Mouse (Mus musculus) hindbrain, embryonic 10.5 days (tissue): ENCODE measurements at regions not wholly inside any gene's neighbourhood (a gene's known extent, or its start where the extent isn't known, plus 50 kb on each side); places are given as distances from the start of the nearest gene placed in this dataset.

Source experiments
- DNase-seq: peaks from one replicate; pipeline ENCODE4 v3.0.0-alpha.2; 2017; ENCODE audit warnings: low spot score
- H3K27ac ChIP-seq: fragments of 300-500 bp; sonication (generic); 2 replicates; pipeline ENCODE4 v1.5.1; 2016; ENCODE audit warnings: mild to moderate bottlenecking, moderate library complexity
- H3K27me3 ChIP-seq: fragments of 300-500 bp; sonication (generic); 2 replicates; pipeline ENCODE4 v1.6.1; 2016; ENCODE audit warnings: mild to moderate bottlenecking; ENCODE audit not compliant: poor library complexity, insufficient read depth, severe bottlenecking
- H3K36me3 ChIP-seq: fragments of 300-500 bp; sonication (generic); 2 replicates; pipeline ENCODE4 v1.6.1; 2016; ENCODE audit warnings: mild to moderate bottlenecking, moderate library complexity
- H3K4me1 ChIP-seq: fragments of 300-500 bp; sonication (generic); replicated peaks from 2 replicates; pipeline ENCODE4 v1.6.1; 2016; ENCODE audit warnings: mild to moderate bottlenecking
- H3K4me3 ChIP-seq: fragments of 300-500 bp; sonication (generic); 2 replicates; pipeline ENCODE4 v1.5.1; 2016; ENCODE audit warnings: mild to moderate bottlenecking, moderate library complexity
- H3K9me3 ChIP-seq: fragments of 300-500 bp; sonication (generic); 2 replicates; pipeline ENCODE4 v1.6.1; 2016; ENCODE audit warnings: mild to moderate bottlenecking, moderate library complexity
- WGBS: fragments of 180-500 bp; shearing (Covaris S2); methylation state at CpG from one replicate; pipeline ENCODE4 v1.1.7; 2016; 5-methylcytosine and 5-hydroxymethylcytosine counted together

DNA sequence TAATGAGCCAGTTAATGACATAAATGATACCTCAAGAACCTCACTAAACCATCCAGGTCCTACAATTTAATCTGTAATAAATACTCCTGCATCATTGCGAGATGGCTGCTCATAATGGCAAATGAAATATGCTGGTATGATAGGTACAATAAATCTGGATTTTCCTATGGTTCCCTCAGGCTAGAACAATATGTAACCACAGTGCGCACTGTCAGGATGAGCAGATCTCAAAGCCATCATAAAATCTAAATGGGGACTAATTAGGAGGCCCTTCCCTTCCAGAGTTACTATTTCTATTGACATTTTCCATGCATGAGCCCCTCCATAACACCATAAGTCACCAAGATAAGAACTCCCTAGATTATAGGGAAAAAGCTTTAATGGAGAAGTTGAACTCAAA, 379.8 kb downstream of the Gpd2 start:
- peak overlapping the region; percentile 82 for H3K27ac ChIP-seq
- no peaks in the 10 kb centered on the region for H3K9me3 ChIP-seq
- no peak for DNase-seq
- H3K27me3 ChIP-seq: 0 out of 2 replicates have a peak, but pooled peaks cover 4% of the 10 kb centered on the region
- WGBS: 92% methylated on average over 2 of the region's 2 CpGs
- no peaks in the 10 kb centered on the region for H3K36me3 ChIP-seq
- peaks cover 33% of the 10 kb centered on the region for H3K4me1 ChIP-seq
- H3K4me3 ChIP-seq: peak overlapping the region; percentile 50

DNA sequence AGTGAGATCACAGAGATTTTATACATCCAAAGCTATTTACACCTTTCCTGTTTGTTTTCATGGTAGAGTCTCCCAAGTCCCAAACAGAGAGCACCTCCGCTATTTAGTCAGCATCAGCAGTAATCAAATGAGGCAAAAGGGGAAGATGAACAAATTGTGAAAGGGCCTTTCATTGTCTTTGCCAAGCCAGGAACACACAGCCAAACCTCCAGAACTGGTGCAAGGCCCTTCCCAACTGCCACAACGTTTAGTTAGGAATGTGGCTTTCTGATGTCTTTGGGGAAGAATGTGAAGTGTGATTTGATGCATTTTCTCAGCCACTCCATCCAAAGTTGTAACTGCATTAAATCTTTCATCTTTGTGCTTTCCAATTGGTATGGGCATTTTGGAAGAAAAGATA, 353.6 kb upstream of the Galnt5 start:
- Histone ChIP-seq H3K9me3 (no peaks in the 10 kb centered on the region), H3K36me3 (no peaks in the 10 kb centered on the region), H3K4me3 (no peak overlapping the region), H3K27me3 (no peaks in the 10 kb centered on the region), H3K27ac (no peak overlapping the region), H3K4me1 (no peaks in the 10 kb centered on the region)
- WGBS: 67% methylated on average over 2 of the region's 2 CpGs
- DNase-seq: no peak

GRCm38 (mm10) chr2:57644541-57644940, 353.1 kb upstream of the Galnt5 start:
- no peak for DNase-seq
- no peaks in the 10 kb centered on the region for H3K4me1 ChIP-seq
- H3K36me3 ChIP-seq: no peaks in the 10 kb centered on the region
- H3K27ac ChIP-seq: no peak overlapping the region
- WGBS: 88% methylated on average over 2 of the region's 2 CpGs
- no peaks in the 10 kb centered on the region for H3K9me3 ChIP-seq
- H3K27me3 ChIP-seq: no peaks in the 10 kb centered on the region
- no peak overlapping the region for H3K4me3 ChIP-seq

DNA sequence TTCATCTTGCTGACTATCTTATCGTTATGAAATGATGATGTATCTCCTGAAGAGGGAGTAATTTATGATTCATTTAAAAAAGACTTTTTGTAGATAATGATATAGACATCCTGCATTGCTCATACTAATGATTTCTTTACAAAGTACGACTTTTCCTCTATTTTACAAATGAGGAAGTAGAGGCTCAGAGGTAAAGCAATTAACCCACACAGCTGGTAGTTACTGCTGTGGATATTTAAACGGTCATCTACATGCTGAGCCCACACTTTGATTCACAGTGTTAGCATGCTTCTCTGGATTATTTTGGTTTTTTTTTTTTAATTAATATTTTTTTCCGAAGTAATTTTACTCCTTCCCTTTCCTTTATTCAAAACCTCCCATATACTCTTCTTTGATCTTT, 348.7 kb upstream of the Galnt5 start:
- Histone ChIP-seq H3K27me3 (no peaks in the 10 kb centered on the region), H3K36me3 (no peaks in the 10 kb centered on the region), H3K9me3 (no peaks in the 10 kb centered on the region), H3K27ac (no peak overlapping the region), H3K4me1 (no peaks in the 10 kb centered on the region), H3K4me3 (no peak overlapping the region)
- DNase-seq: no peak
- 82% methylated on average over 4 of the region's 4 CpGs for WGBS

GRCm38 (mm10) chr2:57657409-57657808, 340.3 kb upstream of the Galnt5 start:
- Histone ChIP-seq H3K36me3 (no peaks in the 10 kb centered on the region), H3K27me3 (no peaks in the 10 kb centered on the region), H3K9me3 (no peaks in the 10 kb centered on the region), H3K27ac (no peak overlapping the region), H3K4me3 (no peak overlapping the region), H3K4me1 (no peaks in the 10 kb centered on the region)
- WGBS: 87% methylated on average over 4 of the region's 4 CpGs
- DNase-seq: no peak

- WGBS: 96% methylated on average over 1 of the region's 1 CpGs
- H3K4me1 ChIP-seq: no peaks in the 10 kb centered on the region
- no peak for DNase-seq
- no peak overlapping the region for H3K27ac ChIP-seq
- no peaks in the 10 kb centered on the region for H3K27me3 ChIP-seq
- H3K4me3 ChIP-seq: no peak overlapping the region
- no peaks in the 10 kb centered on the region for H3K36me3 ChIP-seq
- H3K9me3 ChIP-seq: no peaks in the 10 kb centered on the region
These were observed 335.8 kb upstream of the Galnt5 start for GRCm38 (mm10) chr2:57661838-57662237.

- H3K4me3 ChIP-seq: no peak overlapping the region
- no peak overlapping the region for H3K27ac ChIP-seq
- H3K27me3 ChIP-seq: no peaks in the 10 kb centered on the region
- 72% methylated on average over 3 of the region's 3 CpGs for WGBS
- no peaks in the 10 kb centered on the region for H3K36me3 ChIP-seq
- no peak for DNase-seq
- H3K4me1 ChIP-seq: no peaks in the 10 kb centered on the region
- H3K9me3 ChIP-seq: no peaks in the 10 kb centered on the region
These were observed 325.6 kb upstream of the Galnt5 start for GRCm38 (mm10) chr2:57672007-57672643.

DNA sequence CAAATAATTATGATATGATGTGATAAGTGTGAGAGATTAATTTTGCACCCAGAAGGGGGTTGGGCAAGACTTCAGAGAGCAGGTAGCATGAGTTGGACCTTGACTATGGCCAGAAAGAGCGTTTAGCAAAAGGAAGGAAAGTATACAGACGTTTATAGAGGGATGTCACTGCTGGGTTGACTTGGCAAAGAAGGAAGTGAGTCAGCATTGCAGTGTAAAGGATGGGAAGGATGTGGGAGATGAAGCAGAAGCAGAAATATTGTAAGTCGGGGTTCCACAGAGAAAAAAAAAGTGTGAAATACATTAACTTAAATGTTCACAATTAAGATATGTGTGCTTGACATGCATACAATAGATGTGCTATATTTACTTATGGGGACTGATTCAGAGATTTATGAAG, 307.8 kb upstream of the Galnt5 start:
- no peak for DNase-seq

GRCm38 (mm10) chr2:57696992-57697772, 300.5 kb upstream of the Galnt5 start:
- Histone ChIP-seq H3K4me1 (peaks cover 23% of the 10 kb centered on the region; the same call in 1 of the 2 replicates), H3K27ac (no peak overlapping the region), H3K9me3 (no peaks in the 10 kb centered on the region), H3K36me3 (no peaks in the 10 kb centered on the region), H3K27me3 (peaks cover 9% of the 10 kb centered on the region), H3K4me3 (no peak overlapping the region)
- 66% methylated on average over 11 of the region's 11 CpGs for WGBS
- peak; percentile 7 for DNase-seq

More for the DNA sequence above, 307.8 kb upstream of the Galnt5 start:
- no peaks in the 10 kb centered on the region for H3K27me3 ChIP-seq
- no peaks in the 10 kb centered on the region for H3K36me3 ChIP-seq
- no peak overlapping the region for H3K27ac ChIP-seq
- WGBS: 79% methylated on average over 3 of the region's 3 CpGs
- H3K4me3 ChIP-seq: no peak overlapping the region
- H3K9me3 ChIP-seq: no peaks in the 10 kb centered on the region
- no peaks in the 10 kb centered on the region for H3K4me1 ChIP-seq

DNA sequence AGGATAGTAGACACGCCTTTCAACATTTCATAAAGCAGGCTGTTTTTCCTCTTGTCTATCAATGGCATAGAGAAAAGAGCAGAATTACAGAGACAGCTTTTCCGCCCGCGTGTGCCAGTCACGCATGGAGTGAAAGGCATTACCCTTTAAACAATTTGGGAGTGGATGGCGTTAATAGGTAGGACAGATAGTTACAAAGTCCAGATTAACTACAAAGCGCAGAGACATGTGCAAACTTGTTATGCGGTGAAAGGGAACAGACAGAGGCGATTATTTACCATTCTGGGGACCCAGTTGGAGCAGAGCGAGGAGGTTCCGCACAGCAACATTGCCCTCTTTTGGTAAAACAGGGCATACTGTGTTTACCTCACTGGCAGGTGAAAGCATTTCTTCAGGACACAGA, 299.0 kb upstream of the Galnt5 start:
- peak; percentile 61 for DNase-seq
- H3K4me1 ChIP-seq: peaks cover 23% of the 10 kb centered on the region; the same call in 1 of the 2 replicates
- peaks cover 9% of the 10 kb centered on the region for H3K27me3 ChIP-seq
- WGBS: 3% methylated on average over 11 of the region's 11 CpGs
- no peaks in the 10 kb centered on the region for H3K9me3 ChIP-seq
- H3K36me3 ChIP-seq: no peaks in the 10 kb centered on the region
- H3K4me3 ChIP-seq: peak overlapping the region; percentile 44
- peak overlapping the region; percentile 69 for H3K27ac ChIP-seq

DNA sequence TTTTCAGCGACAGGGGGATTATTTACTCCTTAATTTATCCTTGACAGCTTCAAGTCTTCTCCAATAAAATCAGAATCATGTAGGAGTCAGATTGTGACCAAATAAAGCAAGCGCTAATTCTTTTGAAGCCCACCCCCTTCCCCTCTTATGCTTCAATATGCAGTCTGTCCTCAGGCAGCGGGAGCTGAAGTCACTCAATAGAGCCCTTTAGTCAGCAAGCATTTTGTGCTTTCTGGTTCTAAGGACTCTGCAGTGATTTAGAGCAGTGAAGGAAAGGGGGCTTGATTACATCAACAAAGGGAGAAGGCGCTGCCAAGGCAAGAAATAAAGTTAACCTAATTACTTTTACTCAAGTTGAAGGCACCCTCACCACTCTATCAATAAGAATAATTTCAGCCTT, 298.5 kb upstream of the Galnt5 start:
- no peaks in the 10 kb centered on the region for H3K36me3 ChIP-seq
- DNase-seq: no peak
- peaks cover 23% of the 10 kb centered on the region; the same call in 1 of the 2 replicates for H3K4me1 ChIP-seq
- H3K27ac ChIP-seq: peak overlapping the region; percentile 69
- H3K27me3 ChIP-seq: peaks cover 9% of the 10 kb centered on the region
- H3K4me3 ChIP-seq: peak overlapping the region; percentile 44
- 29% methylated on average over 4 of the region's 4 CpGs for WGBS
- H3K9me3 ChIP-seq: no peaks in the 10 kb centered on the region

- H3K27ac ChIP-seq: no peak overlapping the region
- H3K36me3 ChIP-seq: no peaks in the 10 kb centered on the region
- 0 out of 2 replicates have a peak, but pooled peaks cover 6% of the 10 kb centered on the region for H3K4me1 ChIP-seq
- H3K9me3 ChIP-seq: no peaks in the 10 kb centered on the region
- H3K4me3 ChIP-seq: no peak overlapping the region
- no peaks in the 10 kb centered on the region for H3K27me3 ChIP-seq
- 57% methylated on average over 10 of the region's 10 CpGs for WGBS
- DNase-seq: no peak
These were observed 280.8 kb upstream of the Galnt5 start for GRCm38 (mm10) chr2:57716754-57717510.
